Mouse (Mus musculus) embryonic facial prominence, embryonic 11.5 days (tissue): Measurements from ENCODE around the gene Dnajc28. TPM values are rescaled to one million over a fixed set of nuclear protein-coding genes. Genes with fewer than 3 reads are reported as not detected.

ENCODE experiments used
- ATAC-seq: fragments of 200-750 bp; cut with Nextera tagmentation; replicated peaks from 2 replicates; pipeline ENCODE4 v1.8.0; 2017; ENCODE audit warnings: low read depth; ENCODE audit not compliant: insufficient number of reproducible peaks, low FRiP score, low TSS enrichment
- DNase-seq: peaks from one replicate; pipeline ENCODE4 v3.0.0-alpha.2; 2015; ENCODE audit warnings: low spot score
- H3K27ac ChIP-seq: fragments of 300-500 bp; sonication (generic); replicated peaks from 2 replicates; pipeline ENCODE4 v1.5.1; 2014; ENCODE audit warnings: mild to moderate bottlenecking, low read depth, low read length, control low read depth
- H3K27me3 ChIP-seq: fragments of 300-500 bp; sonication (generic); 2 replicates; pipeline ENCODE4 v1.6.1; 2014; ENCODE audit warnings: mild to moderate bottlenecking, low read length, moderate library complexity, mixed read lengths; ENCODE audit not compliant: control insufficient read depth, insufficient read depth
- H3K36me3 ChIP-seq: fragments of 300-500 bp; sonication (generic); replicated peaks from 2 replicates; pipeline ENCODE4 v1.6.1; 2014; ENCODE audit warnings: low read depth, mild to moderate bottlenecking, low read length, moderate library complexity, mixed read lengths; ENCODE audit not compliant: control insufficient read depth, insufficient read depth
- H3K4me1 ChIP-seq: fragments of 300-500 bp; sonication (generic); 2 replicates; pipeline ENCODE4 v1.6.1; 2014; ENCODE audit warnings: low read length, mixed read lengths; ENCODE audit not compliant: control insufficient read depth, insufficient read depth
- H3K4me2 ChIP-seq: fragments of 300-500 bp; sonication (generic); 2 replicates; pipeline ENCODE4 v1.6.1; 2014; ENCODE audit warnings: low read depth, mild to moderate bottlenecking, control low read depth, low read length, moderate library complexity
- H3K4me3 ChIP-seq: fragments of 300-500 bp; sonication (generic); 2 replicates; pipeline ENCODE4 v1.5.1; 2014; ENCODE audit warnings: low read depth, low read length, control low read depth
- H3K9ac ChIP-seq: fragments of 300-500 bp; sonication (generic); replicated peaks from 2 replicates; pipeline ENCODE4 v1.6.1; 2014; ENCODE audit warnings: mild to moderate bottlenecking, control low read depth, low read length
- H3K9me3 ChIP-seq: fragments of 300-500 bp; sonication (generic); replicated peaks from 2 replicates; pipeline ENCODE4 v1.6.1; 2016; ENCODE audit warnings: mild to moderate bottlenecking, low read length, inconsistent platforms, mixed read lengths; ENCODE audit not compliant: control insufficient read depth
- WGBS: fragments of 180-500 bp; shearing (Covaris S2); extraction: QIAGEN DNeasy Blood & Tissue Kit; methylation state at CpG from one replicate; pipeline ENCODE4 v1.1.7; 2014; 5-methylcytosine and 5-hydroxymethylcytosine counted together
- polyA plus RNA-seq: library from polyadenylated mRNA; unstranded; fragments of >200 nt; fragmentation: Nextera tagmentation; extraction: Ambion mirVana; gene quantifications from 2 replicates; pipeline ENCODE4 v1.2.1, GENCODE M21; 2014

Dnajc28 gene
- polyA plus RNA-seq, 1 experiment from 2014 or later: 4.7 TPM

- Histone ChIP-seq H3K4me1 (no peaks in the 10 kb centered on the region), H3K27me3 (no peaks in the 10 kb centered on the region), H3K36me3 (no peaks in the 10 kb centered on the region; the same call in 1 of the 2 replicates), H3K9me3 (no peaks in the 10 kb centered on the region), H3K27ac (no peak overlapping the region), H3K4me3 (no peak overlapping the region), H3K9ac (no peak overlapping the region), H3K4me2 (no peak overlapping the region)
- no peak for ATAC-seq
- 67% methylated on average over 6 of the region's 6 CpGs for WGBS
- DNase-seq: no peak
Observed at GRCm38 (mm10) chr16:91587730-91588453, 30.9 kb downstream of the Dnajc28 start.

GRCm38 (mm10) chr16:91586244-91586643, 32.6 kb downstream of the Dnajc28 start:
- no peak overlapping the region for H3K4me2 ChIP-seq
- H3K36me3 ChIP-seq: no peaks in the 10 kb centered on the region; the same call in 1 of the 2 replicates
- H3K9ac ChIP-seq: no peak overlapping the region
- no peaks in the 10 kb centered on the region for H3K27me3 ChIP-seq
- no peaks in the 10 kb centered on the region for H3K4me1 ChIP-seq
- 89% methylated on average over 6 of the region's 6 CpGs for WGBS
- H3K27ac ChIP-seq: no peak overlapping the region
- DNase-seq (no peak), ATAC-seq (no peak)
- no peaks in the 10 kb centered on the region for H3K9me3 ChIP-seq
- H3K4me3 ChIP-seq: no peak overlapping the region

GRCm38 (mm10) chr16:91585617-91586016, 33.2 kb downstream of the Dnajc28 start:
- no peaks in the 10 kb centered on the region; the same call in none of the 2 replicates for H3K36me3 ChIP-seq
- no peak overlapping the region for H3K9ac ChIP-seq
- H3K27me3 ChIP-seq: no peaks in the 10 kb centered on the region
- 90% methylated on average over 5 of the region's 5 CpGs for WGBS
- H3K9me3 ChIP-seq: no peaks in the 10 kb centered on the region
- ATAC-seq (no peak), DNase-seq (no peak)
- H3K4me3 ChIP-seq: no peak overlapping the region
- H3K4me1 ChIP-seq: no peaks in the 10 kb centered on the region
- no peak overlapping the region for H3K27ac ChIP-seq
- H3K4me2 ChIP-seq: no peak overlapping the region

GRCm38 (mm10) chr16:91582307-91582706, 36.5 kb downstream of the Dnajc28 start:
- Histone ChIP-seq H3K4me3 (no peak overlapping the region), H3K9ac (no peak overlapping the region), H3K4me2 (no peak overlapping the region), H3K4me1 (no peaks in the 10 kb centered on the region), H3K36me3 (no peaks in the 10 kb centered on the region; the same call in none of the 2 replicates), H3K27ac (no peak overlapping the region), H3K27me3 (no peaks in the 10 kb centered on the region), H3K9me3 (no peaks in the 10 kb centered on the region)
- ATAC-seq (no peak), DNase-seq (peak; percentile 66)
- 58% methylated on average over 2 of the region's 2 CpGs for WGBS

GRCm38 (mm10) chr16:91578980-91579720, 39.7 kb downstream of the Dnajc28 start:
- Histone ChIP-seq H3K4me2 (no peak overlapping the region), H3K27me3 (no peaks in the 10 kb centered on the region), H3K9ac (no peak overlapping the region), H3K9me3 (no peaks in the 10 kb centered on the region), H3K36me3 (no peaks in the 10 kb centered on the region; the same call in 1 of the 2 replicates), H3K27ac (no peak overlapping the region), H3K4me1 (no peaks in the 10 kb centered on the region), H3K4me3 (no peak overlapping the region)
- ATAC-seq (no peak), DNase-seq (no peak)
- 82% methylated on average over 14 of the region's 14 CpGs for WGBS

- DNase-seq: no peak
- ATAC-seq: no peak
- Histone ChIP-seq H3K27me3 (no peaks in the 10 kb centered on the region), H3K9ac (no peak overlapping the region), H3K9me3 (no peaks in the 10 kb centered on the region), H3K4me3 (no peak overlapping the region), H3K4me1 (no peaks in the 10 kb centered on the region), H3K27ac (no peak overlapping the region), H3K4me2 (no peak overlapping the region), H3K36me3 (no peaks in the 10 kb centered on the region)
- WGBS: 70% methylated on average over 13 of the region's 13 CpGs
Observed at GRCm38 (mm10) chr16:91575151-91575550, 43.7 kb downstream of the Dnajc28 start.

GRCm38 (mm10) chr16:91571105-91571504, 47.7 kb downstream of the Dnajc28 start:
- Histone ChIP-seq H3K4me3 (no peak overlapping the region), H3K36me3 (no peaks in the 10 kb centered on the region), H3K27me3 (no peaks in the 10 kb centered on the region), H3K9me3 (no peaks in the 10 kb centered on the region), H3K4me1 (no peaks in the 10 kb centered on the region), H3K27ac (no peak overlapping the region), H3K4me2 (no peak overlapping the region), H3K9ac (no peak overlapping the region)
- WGBS: 70% methylated on average over 3 of the region's 3 CpGs
- DNase-seq (no peak), ATAC-seq (no peak)

GRCm38 (mm10) chr16:91568960-91569359, 49.9 kb downstream of the Dnajc28 start:
- no peak for DNase-seq
- Histone ChIP-seq H3K4me3 (no peak overlapping the region), H3K27me3 (no peaks in the 10 kb centered on the region), H3K9ac (no peak overlapping the region), H3K4me1 (no peaks in the 10 kb centered on the region), H3K36me3 (no peaks in the 10 kb centered on the region), H3K9me3 (no peaks in the 10 kb centered on the region), H3K4me2 (no peak overlapping the region), H3K27ac (no peak overlapping the region)
- no peak for ATAC-seq
- 89% methylated on average over 10 of the region's 10 CpGs for WGBS
